Mouse (Mus musculus) mesoderm, embryonic 11.5 days (tissue): ENCODE results near the gene Snrk.
"Not testable (repeated sequence)": the region's sequence is repeated elsewhere in the genome, so short reads cannot be mapped to it uniquely, and the experiment has no call there.

Experiments used
- DNase-seq: peaks from one replicate; pipeline ENCODE4 v3.0.0-alpha.2; 2012; ENCODE audit warnings: low read depth, low spot score

Snrk gene

DNA sequence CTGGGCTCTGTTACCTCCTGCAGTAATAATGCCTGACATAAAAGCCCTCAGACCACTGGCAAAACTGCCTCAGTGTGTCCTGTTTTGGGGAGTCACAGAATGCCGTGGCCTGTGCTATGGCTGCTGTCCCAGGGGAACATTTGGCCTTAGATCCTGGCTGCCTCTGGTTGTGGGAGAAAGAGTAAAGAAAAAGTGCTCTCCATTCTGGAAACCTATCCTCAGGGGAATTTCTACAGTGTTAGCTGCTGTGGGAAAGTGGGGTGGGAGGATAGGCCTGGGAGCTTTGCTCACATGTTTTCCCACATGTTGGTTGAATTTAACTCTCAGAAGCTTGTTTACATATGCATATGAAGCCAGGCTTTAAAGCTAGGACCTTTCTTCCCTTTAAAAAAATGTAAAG is 26.2 kb downstream of the Snrk start:
- DNase-seq, result no peak

- no peak for DNase-seq
These were observed 27.7 kb downstream of the Snrk start for GRCm38 (mm10) chr9:122144776-122145175.

DNA sequence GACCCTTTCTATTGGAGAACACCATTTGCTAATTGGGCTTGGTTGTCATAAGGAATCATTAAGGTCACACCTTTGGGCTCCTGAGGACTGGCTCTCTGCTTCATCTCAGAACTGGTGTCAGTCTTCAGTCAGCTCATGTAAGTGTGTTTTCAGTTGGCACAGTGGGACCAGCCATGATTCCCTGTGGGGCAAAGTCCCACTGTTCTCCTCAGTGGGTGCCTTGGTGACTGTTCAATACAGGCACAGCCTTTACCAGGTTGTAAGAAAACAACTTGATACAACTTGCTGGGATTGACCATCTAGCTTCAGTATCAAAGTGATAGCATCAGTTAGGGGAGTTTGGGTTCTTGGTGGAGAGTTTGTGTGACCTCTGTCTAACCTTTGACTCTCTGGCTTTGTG is 28.6 kb downstream of the Snrk start:
- DNase-seq, result no peak

GRCm38 (mm10) chr9:122146124-122146870 is 29.2 kb downstream of the Snrk start:
- DNase-seq, result no peak

DNA sequence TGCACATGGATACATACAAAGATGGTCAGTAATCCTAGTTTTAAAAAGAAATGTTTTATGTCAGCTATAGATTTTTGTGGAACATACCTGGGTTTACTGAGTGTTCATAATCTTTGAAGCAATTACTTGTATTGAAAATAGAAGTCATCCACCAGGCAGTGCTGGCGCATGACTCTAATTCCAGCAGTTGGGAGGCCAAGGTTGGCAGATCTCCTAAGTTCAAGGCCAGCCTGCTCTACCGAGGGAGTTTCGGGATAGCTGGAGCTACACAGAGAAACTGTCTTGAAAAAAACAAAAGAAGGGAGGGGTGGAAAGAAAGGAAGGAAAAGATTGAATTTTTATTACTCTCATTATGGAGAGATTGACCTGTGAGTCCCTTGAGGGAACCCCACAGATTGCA is 31.3 kb downstream of the Snrk start:
- DNase-seq, result no peak

DNA sequence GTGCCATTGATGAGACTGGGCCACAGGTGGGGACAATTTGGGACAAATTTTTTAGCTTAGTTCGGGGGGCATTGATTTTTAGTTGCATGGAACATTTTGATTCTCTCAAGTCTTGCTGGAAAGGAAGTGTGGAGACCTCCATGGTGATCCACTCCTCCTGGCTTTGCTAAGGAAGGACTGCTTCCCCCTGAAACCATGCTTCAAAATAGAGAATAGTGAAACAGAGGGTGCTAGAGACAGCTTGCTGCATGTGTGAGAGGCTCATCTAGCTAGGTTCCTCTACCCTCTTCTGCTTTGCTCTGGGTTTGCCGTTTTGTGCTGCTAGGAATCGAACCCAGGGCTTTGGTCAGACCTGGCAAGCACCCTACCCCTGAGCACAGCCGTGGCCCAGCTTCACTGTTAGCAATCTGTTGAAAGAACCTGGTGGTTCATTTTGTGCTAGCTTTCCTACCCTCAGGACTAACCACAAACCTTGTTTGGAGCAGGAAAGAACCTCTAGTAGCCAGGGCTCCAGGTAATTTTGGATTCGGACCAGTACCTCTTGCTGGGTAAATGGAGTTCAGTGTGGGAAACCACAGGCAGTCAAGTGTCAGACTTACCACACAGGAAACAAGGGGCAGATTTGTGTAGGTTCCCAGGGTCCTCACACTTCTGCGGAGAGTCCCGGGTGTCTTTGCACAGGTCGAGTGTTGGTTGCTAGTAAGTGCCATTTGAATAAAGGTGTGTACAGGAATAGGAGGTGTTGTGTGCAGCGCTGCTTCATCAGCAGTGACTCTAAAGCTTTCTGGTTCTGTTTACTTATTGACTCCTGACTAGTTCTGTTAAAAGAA is 33.1 kb downstream of the Snrk start:
- no peak for DNase-seq

- DNase-seq, result no peak
These were observed 35.0 kb downstream of the Snrk start for GRCm38 (mm10) chr9:122152063-122152462.

- DNase-seq, result no peak
These were observed 35.4 kb downstream of the Snrk start for GRCm38 (mm10) chr9:122152501-122152900.

DNA sequence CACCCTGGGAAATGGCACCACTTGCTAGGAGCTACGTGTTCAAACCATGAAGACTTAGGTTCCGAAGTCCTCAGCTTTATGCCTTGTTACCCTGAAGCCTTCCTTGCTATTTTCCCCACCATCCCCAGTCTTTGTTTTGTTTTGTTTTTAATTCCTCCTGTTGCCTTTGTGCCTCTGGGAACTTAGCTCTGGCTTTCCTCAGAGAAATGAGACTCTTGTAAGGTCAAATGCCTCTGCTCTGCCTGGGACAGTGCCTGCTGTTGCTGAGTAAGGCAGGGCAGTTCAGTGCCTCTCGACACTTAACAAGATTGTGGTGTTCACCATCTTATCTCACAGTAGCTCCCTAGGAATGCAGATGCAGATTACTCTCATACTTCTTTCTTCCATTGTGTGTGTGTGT is 36.4 kb downstream of the Snrk start:
- DNase-seq, result no peak

DNA sequence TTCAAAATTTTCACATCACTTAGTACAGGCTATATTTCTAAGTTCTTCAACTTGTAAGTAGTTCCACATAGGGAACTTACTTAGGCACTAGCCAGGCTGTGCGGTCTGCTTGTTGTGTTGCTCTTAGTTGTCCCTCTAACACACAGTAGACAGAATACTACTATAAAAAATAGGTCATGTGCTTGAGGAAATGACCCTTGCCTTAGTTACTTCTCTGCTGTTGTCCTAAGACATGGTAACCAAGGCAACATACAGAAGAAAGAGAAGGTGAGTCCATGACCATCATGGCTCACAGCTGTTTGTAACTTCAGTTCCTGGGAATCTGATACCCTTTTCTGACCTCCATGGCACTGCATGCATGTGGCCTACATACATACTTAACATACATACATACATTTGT is 38.1 kb downstream of the Snrk start:
- DNase-seq, result no peak

GRCm38 (mm10) chr9:122156389-122157078 is 39.5 kb downstream of the Snrk start:
- DNase-seq, result no peak

GRCm38 (mm10) chr9:122157079-122157441 is 40.0 kb downstream of the Snrk start:
- DNase-seq, result no peak

DNA sequence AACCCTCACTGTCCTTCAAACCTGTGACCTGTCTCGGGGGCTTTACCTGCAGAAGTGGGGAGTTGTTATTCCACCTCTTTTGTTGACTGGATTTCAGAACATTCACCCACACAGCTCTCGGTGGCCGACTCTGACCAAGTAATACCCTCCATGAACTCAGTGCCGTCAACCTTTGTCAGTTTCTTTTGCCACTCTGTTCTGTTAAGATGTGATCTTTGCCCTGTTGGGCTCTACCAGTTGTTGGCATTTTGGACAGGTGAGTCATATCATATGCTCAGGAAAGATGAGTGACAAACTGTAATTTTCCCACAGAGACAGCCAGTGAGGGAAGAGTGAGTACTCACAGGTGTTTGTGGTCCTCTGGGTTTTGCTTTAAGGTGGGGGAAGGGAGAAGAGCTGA is 47.5 kb downstream of the Snrk start:
- no peak for DNase-seq

GRCm38 (mm10) chr9:122167719-122168118 is 50.7 kb downstream of the Snrk start:
- DNase-seq, result not testable (repeated sequence)

DNA sequence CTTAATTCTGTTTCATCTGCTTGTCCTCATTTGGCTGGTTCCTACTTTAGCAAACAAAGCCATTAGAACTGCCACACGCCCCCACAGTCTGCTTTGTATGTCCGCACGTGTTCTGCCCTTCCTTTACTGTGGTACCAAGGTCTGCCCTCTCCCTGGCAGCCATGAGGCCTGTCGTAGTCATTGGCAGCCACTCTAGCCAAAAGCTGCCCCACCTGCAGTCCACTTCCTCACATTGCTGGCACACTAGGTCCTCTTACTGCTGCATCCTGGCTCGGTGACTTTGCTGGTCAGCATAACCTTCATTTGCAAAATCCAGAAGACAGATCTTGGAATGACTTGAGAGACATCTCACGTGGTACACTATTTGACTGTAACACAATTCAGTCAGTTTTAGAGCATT is 52.8 kb downstream of the Snrk start:
- no peak for DNase-seq

- no peak for DNase-seq
These were observed 55.6 kb downstream of the Snrk start for GRCm38 (mm10) chr9:122172612-122173186.

- DNase-seq, result no peak
These were observed 56.6 kb downstream of the Snrk start for GRCm38 (mm10) chr9:122173405-122174233.

DNA sequence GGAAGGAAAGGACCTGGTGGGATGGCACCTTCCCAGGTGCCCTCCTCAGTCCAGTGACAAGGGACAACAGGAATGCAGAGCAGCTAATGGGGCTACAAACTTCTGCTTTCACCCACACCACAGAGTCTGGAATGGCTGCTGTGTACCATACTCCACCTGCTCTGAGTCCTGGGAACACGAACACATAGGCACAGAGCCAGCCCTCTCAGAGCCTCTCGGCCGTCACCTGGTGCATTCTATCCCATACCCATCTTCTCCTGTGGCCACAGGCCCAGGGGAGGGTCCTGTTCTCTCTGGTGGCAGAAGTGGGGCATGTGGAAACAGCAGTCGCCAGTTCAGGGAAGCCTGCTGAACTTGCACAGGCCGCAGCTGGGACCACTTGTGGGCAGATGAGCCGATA is 57.7 kb downstream of the Snrk start:
- DNase-seq, result no peak

- DNase-seq, result no peak
These were observed 60.5 kb downstream of the Snrk start for GRCm38 (mm10) chr9:122177256-122178220.

DNA sequence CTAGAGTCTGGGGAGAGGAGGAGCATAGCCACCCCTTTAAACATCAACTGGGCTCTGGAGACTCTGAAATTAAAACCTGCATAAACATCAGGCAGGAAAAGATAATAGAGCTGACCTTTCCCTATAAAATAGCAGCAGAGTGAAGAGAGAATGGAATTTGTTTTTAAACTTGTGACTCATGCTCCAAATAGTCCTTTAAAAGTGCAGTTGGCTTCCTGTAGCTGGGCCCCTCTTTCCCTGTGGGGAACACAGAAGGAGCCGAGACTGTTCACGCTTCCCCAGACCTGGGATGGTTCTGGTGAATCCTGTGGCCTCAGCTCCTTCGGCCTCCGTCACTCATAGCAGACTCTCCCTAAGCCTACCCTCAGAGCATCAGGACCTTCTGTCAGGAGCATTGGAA is 61.4 kb downstream of the Snrk start:
- no peak for DNase-seq
